Mouse (Mus musculus) thymus, adult 2 months (tissue): ENCODE measurements around the gene Cyb561d2.

Experiments used
- CTCF ChIP-seq: fragments of 200-500 bp; IDR thresholded peaks from 2 replicates; pipeline ENCODE4 v1.5.1; 2012; ENCODE audit warnings: mild to moderate bottlenecking, control low read depth, low read length, moderate library complexity, borderline replicate concordance; ENCODE audit not compliant: control insufficient read depth, poor library complexity, insufficient read depth; ENCODE audit errors: extremely low read depth
- POLR2A ChIP-seq: fragments of 200-500 bp; IDR thresholded peaks from 2 replicates; pipeline ENCODE4 v1.6.1; 2012; ENCODE audit warnings: mild to moderate bottlenecking, low read length, control low read depth, moderate library complexity; ENCODE audit not compliant: control insufficient read depth, poor library complexity, insufficient read depth; ENCODE audit errors: extremely low read depth

DNA sequence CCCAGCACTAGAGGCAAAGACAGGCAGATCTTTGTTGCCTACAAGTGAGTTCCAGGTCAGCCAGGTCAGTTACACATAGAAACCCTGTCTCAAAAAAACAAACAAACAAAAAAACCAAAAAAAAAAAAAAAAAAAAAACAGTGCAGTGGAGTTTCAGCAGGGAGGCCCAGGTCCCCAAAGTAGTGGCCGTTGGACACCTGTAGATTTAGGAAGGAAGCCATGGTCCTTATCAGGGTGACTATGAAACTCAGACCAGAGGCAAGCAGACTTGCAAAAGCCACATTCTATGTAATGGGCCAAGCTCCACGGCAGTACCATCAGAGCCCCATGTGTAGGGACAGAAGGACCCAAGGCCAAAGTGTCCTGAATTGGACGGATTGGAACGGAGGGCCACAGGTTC, 39.6 kb upstream of the Cyb561d2 start:
- TF ChIP-seq CTCF, result no peak
- TF ChIP-seq POLR2A, result no peak
